Mouse (Mus musculus) neutrophil, adult 5-6 weeks (primary cell): ENCODE measurements around the gene Nr5a2. TPM values are rescaled to one million over a fixed set of nuclear protein-coding genes. Genes with fewer than 3 reads are reported as not detected.

Source experiments
- ATAC-seq: fragments of 151-379, 151-347 bp; 2 replicates; pipeline ENCODE4 v1.8.0; 2017; ENCODE audit warnings: mild to moderate bottlenecking, moderate TSS enrichment; ENCODE audit not compliant: insufficient number of reproducible peaks, poor library complexity, low FRiP score, severe bottlenecking; ENCODE audit errors: extremely low read depth
- total RNA-seq: library from RNA; stranded (forward); fragments of 200-1000 nt; gene quantifications from 2 replicates; pipeline ENCODE4 v1.2.3, GENCODE M21; 2017

The Nr5a2 gene
- not detected in 2 replicates for total RNA-seq

DNA sequence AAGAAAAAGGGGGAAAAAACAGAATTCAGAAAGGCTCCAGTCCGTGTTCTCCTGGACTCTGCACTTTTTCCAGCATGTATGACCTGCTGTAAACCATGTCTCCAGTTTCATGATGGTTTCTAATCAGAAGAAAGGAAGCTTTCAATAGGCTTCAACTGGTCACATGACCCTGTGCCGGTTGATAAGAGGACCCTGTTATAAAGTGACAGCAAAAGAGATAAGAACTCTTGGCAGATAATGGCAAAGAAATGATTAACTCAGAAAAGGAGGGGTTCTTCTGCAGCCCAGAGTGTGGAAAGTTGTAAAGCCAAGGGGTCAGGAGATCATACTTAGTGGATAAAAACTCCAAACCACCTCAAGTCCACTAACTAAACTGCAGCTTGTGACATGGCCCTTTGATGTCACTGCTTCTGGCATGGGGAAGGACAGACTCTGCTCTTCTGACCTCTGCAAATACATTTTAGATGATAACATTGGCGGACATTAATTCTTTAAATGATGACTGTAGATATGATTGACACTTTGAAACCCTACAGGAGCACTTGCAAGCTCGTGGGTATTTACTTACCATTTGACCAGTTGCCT, at the start of gene Nr5a2:
Gene Nr5a2 (minus strand): TSS at position 21 of the 585 bp plus-strand sequence.
- no peak for ATAC-seq

DNA sequence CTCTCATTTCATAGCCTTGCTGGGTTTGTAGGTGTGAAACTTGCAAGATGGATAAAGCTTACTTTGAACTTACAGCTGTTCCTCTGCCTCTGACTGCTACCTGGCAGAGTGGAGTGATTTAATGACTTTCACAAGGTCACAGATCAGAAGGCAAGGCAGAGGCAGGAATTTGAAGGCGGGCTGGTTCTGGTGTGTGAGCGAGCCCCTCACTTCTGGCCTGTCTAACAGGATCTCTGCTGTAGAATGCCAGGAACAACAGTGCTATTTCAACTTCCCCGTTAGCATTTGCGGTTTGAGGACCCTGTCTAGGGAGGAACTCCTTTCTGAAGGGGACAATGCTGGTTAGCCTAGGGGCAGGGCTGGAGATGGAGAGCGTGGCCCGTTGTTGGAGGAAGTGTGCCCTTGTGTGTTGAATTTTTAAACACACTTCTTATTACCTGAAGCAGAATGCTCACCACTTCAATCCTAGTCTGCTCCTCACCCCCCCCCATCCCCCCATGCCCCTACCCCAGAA, 48.5 kb upstream of the Nr5a2 start:
- no peak for ATAC-seq

- no peak for ATAC-seq
Measured at GRCm38 (mm10) chr1:137003816-137004215, 43.6 kb upstream of the Nr5a2 start.

- no peak for ATAC-seq
Measured at GRCm38 (mm10) chr1:137003144-137003543, 42.9 kb upstream of the Nr5a2 start.

- no peak for ATAC-seq
Measured at GRCm38 (mm10) chr1:136991762-136992352, 31.6 kb upstream of the Nr5a2 start.

DNA sequence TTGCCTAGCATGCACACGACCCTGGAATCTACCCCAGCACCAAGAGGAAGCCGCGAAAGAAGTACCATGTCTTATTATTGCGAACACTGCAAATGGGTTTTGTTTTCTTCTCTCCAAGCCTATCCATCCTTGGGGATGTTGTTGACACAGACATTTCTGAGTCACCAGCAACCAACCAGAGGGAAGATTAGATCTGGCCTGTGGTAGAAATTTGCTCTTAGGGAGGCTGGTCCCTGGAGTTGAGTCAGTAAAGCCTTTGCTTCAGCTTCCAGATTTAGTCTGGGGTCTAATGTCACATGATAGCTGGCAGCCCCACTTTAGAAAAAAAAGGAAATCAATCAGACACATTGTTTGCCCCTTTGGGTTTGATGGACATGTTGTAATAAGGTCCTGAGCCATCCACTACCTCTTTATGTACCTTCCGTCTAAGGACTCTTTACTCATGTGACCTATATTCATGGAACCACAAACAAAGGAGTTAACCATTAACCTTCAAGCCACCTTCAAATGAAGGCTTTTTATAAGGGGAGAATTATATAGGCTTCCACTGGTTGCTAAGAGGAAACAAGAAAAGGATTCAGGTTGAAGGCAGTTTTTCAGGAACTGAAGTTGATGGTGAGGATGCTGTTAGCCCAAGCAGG, 20.1 kb upstream of the Nr5a2 start:
- no peak for ATAC-seq

DNA sequence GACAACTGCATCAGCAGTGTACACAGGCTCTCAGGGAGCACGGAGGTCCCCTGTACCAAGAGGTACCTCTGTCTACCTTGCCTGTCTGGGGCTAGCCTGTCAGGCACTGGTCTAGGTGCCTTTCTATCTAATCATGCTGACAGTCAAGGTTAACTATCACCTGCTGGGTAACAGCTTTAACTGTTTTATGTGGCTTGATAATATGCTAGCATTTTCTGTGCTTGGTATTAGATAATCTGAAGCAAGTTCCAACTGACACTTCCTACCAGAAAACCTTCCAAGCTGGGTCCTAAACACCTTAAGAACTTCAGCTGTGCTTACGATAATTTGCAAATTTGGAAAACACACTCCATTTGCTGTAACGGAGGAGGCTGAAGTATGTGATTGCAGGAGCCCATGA, 17.6 kb upstream of the Nr5a2 start:
- ATAC-seq: no peak

- ATAC-seq: no peak
Measured at GRCm38 (mm10) chr1:136974040-136974439, 13.8 kb upstream of the Nr5a2 start.

DNA sequence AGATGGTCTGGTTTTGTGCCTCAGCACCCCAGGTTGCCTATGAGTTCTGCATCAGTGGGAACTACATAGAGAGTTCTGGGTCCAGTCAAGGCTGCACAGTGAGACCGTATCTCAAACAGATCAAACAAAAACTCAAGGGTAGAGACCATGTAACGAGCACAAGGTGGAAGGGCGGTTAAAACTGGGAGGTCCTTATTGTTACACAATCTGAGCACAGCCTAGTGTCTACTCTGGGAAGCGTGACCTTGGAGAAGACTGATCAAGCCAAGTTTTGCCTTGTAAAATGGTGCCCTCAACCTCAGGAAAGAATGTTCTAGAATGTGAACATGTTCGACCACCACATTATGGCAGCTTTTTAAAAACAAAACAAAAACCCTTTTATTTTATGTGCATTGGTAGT, 12.8 kb upstream of the Nr5a2 start:
- ATAC-seq: no peak

GRCm38 (mm10) chr1:136970995-136971394, 10.7 kb upstream of the Nr5a2 start:
- ATAC-seq: no peak

- no peak for ATAC-seq
Measured at GRCm38 (mm10) chr1:136966728-136967386, 6.6 kb upstream of the Nr5a2 start.

GRCm38 (mm10) chr1:136959491-136959890, 757 bp downstream of the Nr5a2 start:
- no peak for ATAC-seq

- no peak for ATAC-seq
Measured at GRCm38 (mm10) chr1:136958666-136959065, 1.6 kb downstream of the Nr5a2 start.

- ATAC-seq: no peak
Measured at GRCm38 (mm10) chr1:136958185-136958584, 2.1 kb downstream of the Nr5a2 start.

GRCm38 (mm10) chr1:136957696-136958095, 2.6 kb downstream of the Nr5a2 start:
- no peak for ATAC-seq

GRCm38 (mm10) chr1:136954108-136954494, 6.1 kb downstream of the Nr5a2 start:
- no peak for ATAC-seq

DNA sequence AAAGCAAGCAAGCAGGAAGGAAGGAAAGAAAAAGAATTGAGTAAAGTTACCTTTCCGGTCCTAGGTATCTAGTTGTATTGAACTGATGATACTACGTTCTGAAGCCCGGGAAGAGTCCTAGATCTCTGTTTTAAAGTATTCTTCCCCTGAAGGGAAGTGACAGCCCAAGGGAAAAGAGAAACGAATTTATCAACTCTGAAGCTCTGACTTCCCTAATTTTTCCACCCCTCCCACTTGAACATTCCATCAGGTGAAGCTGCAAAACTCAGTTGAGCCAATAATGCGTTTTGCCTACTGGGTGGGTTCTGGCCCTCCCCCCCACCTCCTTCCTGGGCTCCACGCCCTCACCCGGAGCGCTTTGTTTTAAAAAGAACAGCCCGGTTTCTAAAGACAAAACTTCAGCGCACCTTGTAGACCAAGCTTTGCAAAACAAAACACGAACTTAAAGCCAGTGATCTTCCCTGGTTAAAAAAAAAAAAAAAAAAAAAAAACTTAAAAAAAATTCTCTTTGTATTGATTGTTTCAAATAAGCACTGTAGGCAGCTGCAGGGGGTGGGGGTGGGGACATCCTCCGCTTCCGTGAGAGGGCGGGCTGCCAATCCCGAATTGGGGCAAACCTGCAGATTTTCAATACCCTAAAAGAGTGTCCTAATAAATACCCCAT, 6.7 kb downstream of the Nr5a2 start:
- ATAC-seq: no peak

DNA sequence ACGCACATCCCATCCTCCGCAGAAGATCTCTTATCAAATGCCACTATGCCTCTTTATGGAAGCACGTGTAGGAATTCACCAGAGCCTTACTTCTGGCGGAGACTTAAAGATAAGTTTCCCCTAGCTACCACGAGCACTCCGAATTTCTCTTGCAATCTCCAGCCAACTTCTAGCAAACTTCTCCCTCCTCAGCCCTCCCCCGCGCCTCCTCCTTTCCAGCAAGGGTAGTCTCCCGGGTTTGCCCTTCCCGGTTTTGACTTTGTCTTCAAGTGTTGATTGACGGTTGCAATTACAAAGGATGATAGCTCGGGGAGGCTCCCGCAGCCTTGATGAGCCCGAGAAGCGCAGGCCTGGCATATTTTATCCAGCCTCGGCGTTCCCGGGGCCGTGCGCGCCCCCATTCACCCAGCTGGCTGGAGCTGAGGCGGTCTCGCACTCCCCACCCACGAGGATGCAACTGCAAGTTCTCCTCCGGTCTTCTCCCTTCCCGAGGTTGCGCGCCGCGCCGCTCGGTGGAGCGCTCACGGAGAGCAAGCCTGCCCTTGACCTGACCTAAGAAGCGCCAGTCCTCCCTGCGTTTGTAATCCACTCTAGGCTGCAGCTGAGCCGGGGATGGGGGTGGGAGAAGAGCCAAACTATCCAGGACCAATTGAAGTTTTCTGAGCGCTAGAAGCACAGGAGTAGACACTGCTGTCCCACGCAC, 7.5 kb downstream of the Nr5a2 start:
- no peak for ATAC-seq
